In the genomic region with DNA sequence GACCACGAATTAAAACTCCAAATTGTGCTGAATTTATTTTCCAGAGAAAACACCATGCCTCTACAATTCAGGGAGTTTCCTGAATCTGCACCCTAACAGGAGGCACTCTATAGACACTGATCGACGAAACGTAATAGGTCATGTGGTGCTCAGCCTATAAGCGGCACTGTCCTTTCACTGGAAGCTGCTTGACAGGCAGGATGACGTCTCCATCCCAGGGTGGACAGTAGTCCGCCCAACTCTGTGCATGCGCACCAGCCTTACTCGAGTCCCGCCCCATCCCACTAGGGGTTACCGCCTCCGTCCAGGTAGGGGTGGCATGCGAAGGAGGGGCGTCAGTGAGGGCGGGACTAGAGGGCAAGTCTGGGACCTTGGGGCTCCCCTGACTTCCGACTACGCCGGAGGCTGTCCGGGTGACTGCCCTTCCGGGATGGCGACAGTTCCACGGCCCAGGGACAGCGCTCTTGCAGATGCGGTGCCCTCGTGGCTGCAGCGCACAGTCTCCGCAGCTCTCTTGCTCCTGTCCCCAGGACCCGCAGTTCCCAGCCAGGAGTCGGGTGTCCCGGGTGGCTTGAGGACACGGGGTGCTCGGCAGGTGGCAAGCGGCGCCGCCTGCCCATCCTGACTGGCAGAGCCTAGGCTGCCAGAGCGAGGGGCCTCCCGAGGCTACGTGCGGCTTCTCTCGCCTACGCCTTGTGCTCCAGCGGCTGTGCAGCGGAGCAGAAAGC, we compare ENCODE assay signal across 7 mouse cellular contexts. TPM values are rescaled to one million over a fixed set of nuclear protein-coding genes. Genes with fewer than 3 reads are reported as not detected.
A peak's percentile ranks its signal among the peaks of the same experiment; 100 is the strongest.
DNase-seq lines count a peak whose midpoint lies in the region; ATAC-seq lines count a peak whose summit lies in the region.

Gene Slc37a4 (plus strand): TSS at position 169 of the 728 bp plus-strand sequence.

- peaks cover 17% of the 10 kb centered on the region for H3K36me3 ChIP-seq in intestine, embryonic 15.5 days
- H3K36me3 ChIP-seq in midbrain, embryonic 10.5 days: peaks cover 42% of the 10 kb centered on the region

- peak within 1 kb of the TSS; percentile 85 for H3K27ac ChIP-seq in intestine, embryonic 15.5 days
- peak within 1 kb of the TSS; percentile 90 for H3K27ac ChIP-seq in midbrain, embryonic 10.5 days (replicated peaks)

- DNase-seq in adrenal gland, adult 2 months: peak; percentile 99
- peak; percentile 84 for DNase-seq in embryo, embryonic 11.5 days (ENCODE audit: low read depth, low spot score)
- peak; percentile 88 to 91 for DNase-seq in gastrocnemius, postnatal 36 days
- peak; percentile 90 to 98 for DNase-seq in left cerebral cortex, postnatal 25 days (ENCODE audit: low spot score in 2 of 2)
- peak; percentile 87 for DNase-seq in midbrain, embryonic 10.5 days (ENCODE audit: low spot score)
- DNase-seq in right cerebral cortex, postnatal 4 days: peak; percentile 81

- no peaks in the 10 kb centered on the region for H3K27me3 ChIP-seq in intestine, embryonic 15.5 days (replicated peaks)
- peaks cover 13% of the 10 kb centered on the region for H3K27me3 ChIP-seq in midbrain, embryonic 10.5 days (ENCODE audit: low read depth, poor library complexity, severe bottlenecking)

- WGBS in intestine, embryonic 15.5 days: under 1% methylated on average over 43 of the region's 43 CpGs
- WGBS in midbrain, embryonic 10.5 days: under 1% methylated on average over 43 of the region's 43 CpGs

- ATAC-seq in intestine, embryonic 15.5 days: peak; percentile 98

- peak within 1 kb of the TSS; percentile 63 for H3K4me3 ChIP-seq in intestine, embryonic 15.5 days (replicated peaks)
- peak within 1 kb of the TSS; percentile 85 for H3K4me3 ChIP-seq in midbrain, embryonic 10.5 days

- H3K9me3 ChIP-seq in intestine, embryonic 15.5 days: no peaks in the 10 kb centered on the region
- no peaks in the 10 kb centered on the region for H3K9me3 ChIP-seq in midbrain, embryonic 10.5 days (replicated peaks)

- intact Hi-C loops in gastrocnemius, postnatal 36 days (cut with DNase I): no loop called here
- intact Hi-C loops in left cerebral cortex, postnatal 25 days (cut with DNase I): no loop called here

- peaks cover 18% of the 10 kb centered on the region; the same call in 1 of the 2 replicates for H3K4me1 ChIP-seq in intestine, embryonic 15.5 days (replicated peaks)
- peaks cover 34% of the 10 kb centered on the region for H3K4me1 ChIP-seq in midbrain, embryonic 10.5 days

- H3K9ac ChIP-seq in intestine, embryonic 15.5 days: peak within 1 kb of the TSS; percentile 79

- peak within 1 kb of the TSS; percentile 79 for H3K4me2 ChIP-seq in intestine, embryonic 15.5 days (replicated peaks)

RNA-seq across cellular contexts. Expression of gene Slc37a4, which starts in this region (rescaled TPM):
- 10 to 100 TPM; 14.4 to 15.6 TPM for total RNA-seq in adrenal gland, adult 2 months (2021)
- 27.9 and 33.5 TPM in 2 replicates for polyA plus RNA-seq in adrenal gland, adult 2 months (2012; rRNA removed)
- total RNA-seq in gastrocnemius, postnatal 36 days (2021): 100 to 1,000 TPM; 149 to 161 TPM
- 51.7 and 59.2 TPM in 2 replicates for polyA plus RNA-seq in intestine, embryonic 15.5 days (2015; fragmentation: Nextera tagmentation; extraction: Ambion mirVana)
- total RNA-seq in left cerebral cortex, postnatal 25 days (2021): 10 to 100 TPM; 27.3 to 29.1 TPM
- polyA plus RNA-seq in midbrain, embryonic 10.5 days (2016; fragmentation: Nextera tagmentation; extraction: Ambion mirVana): 17.2 and 20.5 TPM in 2 replicates

Comparison
In these comparisons a context has a peak if more than half of its experiments do, and no peak if none do; other contexts are left out.
1. Peak in every context shown above with its lines: DNase-seq, ATAC-seq, H3K4me3 ChIP-seq and H3K27ac ChIP-seq.
2. RNA of gene Slc37a4 (total RNA-seq): 149 to 161 TPM in gastrocnemius, postnatal 36 days; 27.3 to 29.1 TPM in left cerebral cortex, postnatal 25 days and 14.4 to 15.6 TPM in adrenal gland, adult 2 months; every median in the first group is over 4 times any median in the second.